Mouse (Mus musculus) erythroblast, embryonic 14.5 days (primary cell): ENCODE data around the gene Dhx37. TPM values are rescaled to one million over a fixed set of nuclear protein-coding genes. Genes with fewer than 3 reads are reported as not detected.
"Not testable (repeated sequence)": the region's sequence is repeated elsewhere in the genome, so short reads cannot be mapped to it uniquely, and the experiment has no call there.

ENCODE experiments used
- H3K27me3 ChIP-seq: 2 replicates; pipeline ENCODE4 v1.6.1; 2012; ENCODE audit warnings: inconsistent platforms; ENCODE audit not compliant: control insufficient read depth
- H3K36me3 ChIP-seq: 2 replicates; pipeline ENCODE4 v1.6.1; 2012; ENCODE audit warnings: mild to moderate bottlenecking, inconsistent platforms; ENCODE audit not compliant: control insufficient read depth
- H3K4me1 ChIP-seq: 2 replicates; pipeline ENCODE4 v1.6.1; 2012; ENCODE audit warnings: inconsistent platforms; ENCODE audit not compliant: control insufficient read depth
- H3K4me3 ChIP-seq: replicated peaks from 2 replicates; pipeline ENCODE3; 2012; ENCODE audit warnings: moderate library complexity, mild to moderate bottlenecking, inconsistent platforms
- H3K9me3 ChIP-seq: 2 replicates; pipeline ENCODE4 v1.6.1; 2012; ENCODE audit warnings: low read length, inconsistent platforms, mixed read lengths; ENCODE audit not compliant: control insufficient read depth
- GATA1 ChIP-seq: IDR thresholded peaks from 2 replicates; pipeline ENCODE4 v1.6.1; 2012; ENCODE audit warnings: low read length, inconsistent platforms, mixed read lengths
- TAL1 ChIP-seq: IDR thresholded peaks from 3 replicates; pipeline ENCODE4 v1.6.1; 2012; ENCODE audit warnings: low read length, inconsistent platforms, mixed read lengths
- polyA plus RNA-seq: library from polyadenylated mRNA; stranded (reverse); fragments of >175 nt; gene quantifications from 2 replicates; pipeline ENCODE4 v1.2.3, GENCODE M21; 2012

The Dhx37 gene
- polyA plus RNA-seq, 1 experiment = 1.0 TPM

DNA sequence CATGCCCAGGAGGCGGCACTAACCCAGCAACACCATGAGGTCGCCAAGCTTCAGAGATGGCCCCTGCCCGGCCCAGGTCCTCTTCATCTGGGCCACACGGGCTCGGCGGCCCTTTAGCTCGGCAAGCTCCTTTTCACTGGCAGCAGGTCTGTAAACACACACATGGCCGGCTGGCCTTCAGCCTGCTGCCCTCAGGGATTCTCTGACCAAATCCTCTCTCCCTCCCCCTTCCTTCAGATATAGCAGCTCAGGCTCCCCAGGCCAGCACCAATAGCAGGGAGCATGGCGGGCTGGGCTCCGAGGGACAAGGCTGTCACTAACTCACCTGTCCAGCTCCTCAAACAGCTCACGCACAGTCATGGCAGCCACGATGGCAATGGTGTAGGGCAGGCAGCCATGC lies 15.3 kb downstream of the Dhx37 start:
- peaks cover 97% of the 10 kb centered on the region for H3K36me3 ChIP-seq
- no peaks in the 10 kb centered on the region for H3K27me3 ChIP-seq
- no peak overlapping the region for H3K4me3 ChIP-seq

DNA sequence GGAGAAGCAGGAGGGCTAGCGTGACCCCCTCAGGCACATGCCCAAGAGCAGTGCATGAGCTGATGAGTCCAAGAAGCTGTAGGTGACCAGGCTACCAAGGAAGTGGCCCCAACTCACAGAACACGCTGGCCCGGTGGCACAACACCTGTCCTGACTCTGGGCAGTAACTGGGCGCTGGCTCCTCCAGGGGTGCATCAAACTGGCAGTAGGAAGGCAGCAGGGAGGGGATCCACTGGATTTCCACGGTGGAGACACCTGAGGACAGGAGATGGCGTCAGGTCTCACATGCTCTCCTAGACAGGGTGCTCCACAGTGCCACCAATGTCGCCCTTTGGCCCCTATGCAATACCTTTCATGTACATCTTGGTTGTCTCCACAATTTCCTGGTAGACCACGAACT lies 17.7 kb downstream of the Dhx37 start:
- Histone ChIP-seq H3K4me3 (no peak overlapping the region), H3K9me3 (no peaks in the 10 kb centered on the region), H3K36me3 (peaks cover 79% of the 10 kb centered on the region), H3K27me3 (no peaks in the 10 kb centered on the region), H3K4me1 (peaks cover 5% of the 10 kb centered on the region)
- TF ChIP-seq TAL1 = no peak
- no peak for TF ChIP-seq GATA1

More for the DNA sequence above, 15.3 kb downstream of the Dhx37 start:
- TF ChIP-seq TAL1 (no peak), GATA1 (no peak)
- Histone ChIP-seq H3K9me3 (no peaks in the 10 kb centered on the region), H3K4me1 (no peaks in the 10 kb centered on the region)

DNA sequence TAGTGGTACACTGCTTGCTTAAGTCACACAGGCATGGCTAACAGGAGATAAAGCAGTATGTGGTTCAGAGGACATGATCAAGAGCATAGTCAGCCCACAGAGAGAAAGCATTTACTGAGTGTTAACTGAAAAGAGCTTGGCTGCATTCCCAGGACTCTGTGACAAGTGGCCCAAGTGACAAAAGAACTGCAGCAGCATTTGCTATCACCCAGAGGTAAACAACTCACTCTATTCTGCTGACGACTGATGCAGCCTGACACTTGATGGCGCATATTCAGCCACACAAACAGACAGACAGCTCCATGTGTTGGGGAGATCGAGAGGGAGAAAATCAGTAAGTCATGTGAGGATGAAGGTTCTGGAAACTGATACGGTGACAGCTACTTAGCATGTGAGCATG lies 20.2 kb downstream of the Dhx37 start:
- Histone ChIP-seq H3K36me3 (peaks cover 56% of the 10 kb centered on the region), H3K4me3 (no peak overlapping the region), H3K4me1 (peaks cover 24% of the 10 kb centered on the region), H3K9me3 (no peaks in the 10 kb centered on the region), H3K27me3 (no peaks in the 10 kb centered on the region)
- no peak for TF ChIP-seq GATA1
- no peak for TF ChIP-seq TAL1

DNA sequence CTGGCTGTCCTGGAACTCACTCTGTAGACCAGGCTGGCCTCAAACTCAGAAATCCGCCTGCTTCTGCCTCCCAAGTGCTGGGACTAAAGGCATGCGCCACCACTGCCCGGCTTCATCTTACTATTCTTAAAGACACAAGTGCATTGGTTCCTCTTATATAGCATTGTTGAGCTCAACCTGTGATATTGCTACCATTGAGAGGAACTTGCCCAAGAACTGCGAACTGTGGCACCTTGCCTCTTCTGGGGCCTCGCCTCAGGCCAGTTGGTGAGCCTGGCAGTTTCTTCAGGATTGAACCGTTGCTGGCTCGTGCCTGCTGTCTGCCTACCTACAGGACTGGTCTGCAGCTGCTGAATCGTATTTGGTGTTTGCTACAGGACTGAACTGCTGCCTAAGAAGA lies 21.4 kb downstream of the Dhx37 start:
- H3K9me3 ChIP-seq, H3K4me3 ChIP-seq, H3K27me3 ChIP-seq: not testable (repeated sequence)
- Histone ChIP-seq H3K36me3 (peaks cover 43% of the 10 kb centered on the region), H3K4me1 (peaks cover 36% of the 10 kb centered on the region)

DNA sequence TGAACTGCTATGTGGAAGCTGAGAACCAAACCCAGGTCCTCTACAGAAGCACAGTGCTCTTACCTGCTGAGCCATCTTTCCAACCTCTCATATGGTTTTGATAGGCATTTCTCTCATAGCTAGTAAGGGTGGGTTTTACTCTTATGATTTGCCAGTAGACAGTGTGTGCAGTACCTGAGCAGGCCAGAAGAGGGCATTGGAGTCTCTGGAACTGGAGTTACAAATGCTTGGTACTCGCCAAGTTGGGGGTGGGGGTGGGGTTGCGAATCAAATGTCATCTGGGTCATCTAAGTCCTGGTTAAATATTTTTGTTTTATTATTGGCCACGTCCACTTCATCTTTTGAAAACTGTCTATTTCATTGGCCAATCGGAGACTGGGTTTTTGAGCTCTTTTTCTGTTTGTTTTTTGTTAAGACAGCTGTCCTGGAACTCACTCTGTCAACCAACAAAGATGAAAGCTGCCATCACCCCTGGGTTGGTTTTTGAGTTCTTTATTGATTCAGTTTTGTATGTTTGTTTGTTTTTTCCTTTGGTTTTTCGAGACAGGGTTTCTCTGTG lies 21.9 kb downstream of the Dhx37 start:
- Histone ChIP-seq H3K36me3 (peaks cover 39% of the 10 kb centered on the region), H3K9me3 (no peaks in the 10 kb centered on the region), H3K27me3 (no peaks in the 10 kb centered on the region), H3K4me3 (no peak overlapping the region), H3K4me1 (peaks cover 40% of the 10 kb centered on the region)
- TF ChIP-seq TAL1 = no peak

DNA sequence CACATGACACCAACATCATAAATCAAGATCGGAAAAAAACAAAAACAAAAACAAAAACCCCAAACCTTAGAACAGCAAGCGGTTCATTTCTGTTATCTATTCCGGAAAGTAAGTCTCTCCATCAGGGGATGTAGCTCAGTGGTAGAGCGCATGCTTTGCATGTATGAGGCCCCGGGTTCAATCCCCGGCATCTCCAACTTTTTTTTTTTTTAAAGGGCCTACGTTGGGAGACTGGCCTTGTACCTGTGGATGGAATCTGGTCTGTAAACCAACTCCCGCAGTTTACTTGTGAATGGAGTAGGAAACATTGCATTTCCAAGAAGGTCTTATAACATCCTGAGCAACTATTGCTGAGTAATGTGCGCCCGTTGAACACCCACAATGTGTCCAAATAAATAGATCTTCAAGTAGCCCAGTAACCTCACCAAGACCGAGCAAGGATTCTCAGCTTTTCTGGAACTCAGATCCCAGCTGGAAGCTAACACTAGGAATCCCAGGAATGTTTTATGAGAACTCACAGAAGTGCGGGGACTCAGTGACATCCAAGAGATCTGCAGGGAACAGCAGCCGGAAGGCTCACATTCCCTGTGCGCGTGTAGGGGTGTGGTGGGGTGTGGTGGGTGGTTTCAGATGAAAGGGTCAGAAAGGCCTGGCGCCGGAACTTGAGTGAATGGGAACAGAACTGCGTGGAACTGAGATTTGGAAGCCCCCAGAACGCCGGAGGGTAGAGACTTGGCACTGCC lies 24.4 kb downstream of the Dhx37 start:
- H3K9me3 ChIP-seq = no peaks in the 10 kb centered on the region

DNA sequence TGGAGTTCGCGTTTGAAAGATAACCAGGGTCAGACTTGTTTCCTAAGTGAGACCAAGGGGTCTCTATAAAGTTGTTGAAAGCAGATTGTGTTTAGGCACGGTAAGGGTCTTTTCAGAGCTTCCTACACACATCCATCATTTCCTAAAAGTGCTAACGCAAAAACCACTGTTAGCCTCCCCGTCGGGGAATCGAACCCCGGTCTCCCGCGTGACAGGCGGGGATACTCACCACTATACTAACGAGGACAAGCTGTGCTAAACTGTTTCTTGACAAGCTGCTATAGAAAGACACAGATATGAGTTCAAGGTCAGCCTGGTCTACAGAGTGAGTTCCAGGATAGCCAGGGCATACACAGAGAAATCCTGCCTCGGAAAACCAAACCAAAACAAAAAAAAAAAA lies 25.1 kb downstream of the Dhx37 start:
- Histone ChIP-seq H3K9me3 (no peaks in the 10 kb centered on the region), H3K27me3 (peaks cover 2% of the 10 kb centered on the region), H3K4me1 (peaks cover 66% of the 10 kb centered on the region), H3K4me3 (peak overlapping the region; percentile 63), H3K36me3 (peaks cover 8% of the 10 kb centered on the region)
- TF ChIP-seq TAL1 (no peak), GATA1 (no peak)

More for the DNA sequence above, 24.4 kb downstream of the Dhx37 start:
- no peaks in the 10 kb centered on the region for H3K27me3 ChIP-seq
- peaks cover 13% of the 10 kb centered on the region for H3K36me3 ChIP-seq
- H3K4me1 ChIP-seq = peaks cover 62% of the 10 kb centered on the region
- peak overlapping the region; percentile 63 for H3K4me3 ChIP-seq
- TF ChIP-seq TAL1 = no peak
- no peak for TF ChIP-seq GATA1

DNA sequence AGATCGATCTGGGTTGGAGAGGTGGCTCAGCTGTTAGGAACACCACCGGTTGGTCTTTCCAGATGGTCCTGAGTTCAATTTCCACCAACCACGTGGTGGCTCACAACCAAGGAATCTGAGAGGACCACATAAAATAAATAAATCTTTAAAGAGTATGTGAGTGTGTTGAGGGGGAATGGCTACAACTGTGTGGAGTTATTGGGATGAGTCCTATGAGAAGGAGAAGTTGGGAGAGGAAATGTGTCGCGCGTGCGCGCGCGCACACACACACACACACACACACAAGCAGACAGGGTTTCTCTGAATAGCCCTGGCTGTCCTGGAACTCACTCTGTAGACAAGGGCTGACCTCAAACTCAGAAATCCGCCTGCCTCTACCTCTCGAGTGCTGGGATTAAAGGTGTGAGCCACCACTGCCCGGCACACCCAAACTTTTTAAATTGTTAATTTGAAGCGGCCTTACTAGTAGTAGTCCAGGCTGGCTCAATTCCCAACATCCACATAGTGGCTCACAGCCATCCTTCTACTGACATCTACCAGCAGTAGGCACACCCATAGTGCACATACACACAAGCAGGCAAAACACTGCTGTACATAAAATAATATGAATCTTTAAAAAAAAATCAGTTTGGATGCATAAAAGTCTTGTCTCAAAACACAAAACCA lies 25.9 kb downstream of the Dhx37 start:
- TF ChIP-seq TAL1 = no peak
- no peak for TF ChIP-seq GATA1
- Histone ChIP-seq H3K4me1 (peaks cover 72% of the 10 kb centered on the region), H3K9me3 (no peaks in the 10 kb centered on the region), H3K4me3 (no peak overlapping the region), H3K27me3 (peaks cover 10% of the 10 kb centered on the region), H3K36me3 (no peaks in the 10 kb centered on the region; the same call in 1 of the 2 replicates)

DNA sequence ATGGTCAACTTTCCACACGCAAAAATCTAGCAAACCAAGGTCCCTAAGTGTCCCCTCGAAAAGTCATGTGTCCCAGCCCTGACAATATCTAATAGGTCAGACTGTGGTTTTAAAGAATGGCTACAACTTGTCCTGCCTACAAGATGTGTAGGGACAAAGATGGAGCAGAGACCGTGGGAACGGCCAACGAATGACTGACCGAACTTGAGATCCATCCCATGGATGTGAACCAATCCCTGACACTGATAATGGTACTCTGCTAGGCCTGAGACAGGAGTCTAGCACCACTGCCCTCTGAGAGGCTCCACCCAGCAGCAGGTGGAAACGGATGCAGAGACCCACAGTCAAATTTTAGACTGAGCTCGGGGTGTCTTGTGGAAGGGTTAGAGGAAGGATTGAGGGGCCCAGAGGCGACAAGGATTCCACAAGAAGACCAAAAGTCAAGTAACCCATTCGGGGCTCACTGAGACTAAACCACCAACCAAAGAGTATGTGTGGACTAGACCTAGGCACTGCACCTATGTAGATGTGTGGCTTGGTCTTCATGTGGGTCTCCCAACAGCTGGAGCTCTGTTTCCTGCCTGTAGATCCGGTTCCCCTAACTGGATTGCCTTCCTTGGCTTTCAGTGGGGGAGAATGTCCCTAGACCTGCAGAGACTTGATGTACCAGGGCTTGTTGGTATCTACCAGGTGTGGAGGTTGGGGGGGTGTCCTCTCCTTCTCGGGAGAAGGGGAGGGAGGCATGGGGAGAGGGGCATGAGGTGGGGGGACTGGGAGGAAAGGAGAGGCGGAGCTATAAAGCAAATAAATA lies 26.7 kb downstream of the Dhx37 start:
- no peaks in the 10 kb centered on the region; the same call in 1 of the 2 replicates for H3K9me3 ChIP-seq
- H3K27me3 ChIP-seq = peaks cover 18% of the 10 kb centered on the region
- H3K36me3 ChIP-seq = no peaks in the 10 kb centered on the region
- peaks cover 77% of the 10 kb centered on the region for H3K4me1 ChIP-seq
- H3K4me3 ChIP-seq = peak overlapping the region; percentile 67
- TF ChIP-seq GATA1 = no peak
- TF ChIP-seq TAL1 = no peak
